Mouse (Mus musculus) midbrain, embryonic 10.5 days (tissue): ENCODE data around the gene Ak9. TPM values are rescaled to one million over a fixed set of nuclear protein-coding genes. Genes with fewer than 3 reads are reported as not detected.
"Not testable (repeated sequence)": the region's sequence is repeated elsewhere in the genome, so short reads cannot be mapped to it uniquely, and the experiment has no call there.

Experiments used
- DNase-seq: peaks from one replicate; pipeline ENCODE4 v3.0.0-alpha.2; 2017; ENCODE audit warnings: low spot score
- H3K27ac ChIP-seq: fragments of 300-500 bp; sonication (generic); replicated peaks from 2 replicates; pipeline ENCODE4 v1.5.1; 2016; ENCODE audit warnings: mild to moderate bottlenecking
- H3K27me3 ChIP-seq: fragments of 300-500 bp; sonication (generic); 2 replicates; pipeline ENCODE4 v1.6.1; 2016; ENCODE audit warnings: low read depth, mild to moderate bottlenecking; ENCODE audit not compliant: poor library complexity, severe bottlenecking
- H3K36me3 ChIP-seq: fragments of 300-500 bp; sonication (generic); 2 replicates; pipeline ENCODE4 v1.6.1; 2016; ENCODE audit warnings: mild to moderate bottlenecking, moderate library complexity
- H3K4me1 ChIP-seq: fragments of 300-500 bp; sonication (generic); 2 replicates; pipeline ENCODE4 v1.6.1; 2016
- H3K4me3 ChIP-seq: fragments of 300-500 bp; sonication (generic); 2 replicates; pipeline ENCODE4 v1.5.1; 2016; ENCODE audit warnings: mild to moderate bottlenecking, moderate library complexity
- H3K9me3 ChIP-seq: fragments of 300-500 bp; sonication (generic); replicated peaks from 2 replicates; pipeline ENCODE4 v1.6.1; 2016; ENCODE audit warnings: mild to moderate bottlenecking
- WGBS: fragments of 180-500 bp; shearing (Covaris S2); methylation state at CpG from one replicate; pipeline ENCODE4 v1.1.7; 2016; 5-methylcytosine and 5-hydroxymethylcytosine counted together
- polyA plus RNA-seq: library from polyadenylated mRNA; unstranded; fragments of >200 nt; fragmentation: Nextera tagmentation; extraction: Ambion mirVana; gene quantifications from 2 replicates; pipeline ENCODE4 v1.2.1, GENCODE M21; 2016

The Ak9 gene
- polyA plus RNA-seq, 1 experiment from 2014 or later = 0.04 TPM

DNA sequence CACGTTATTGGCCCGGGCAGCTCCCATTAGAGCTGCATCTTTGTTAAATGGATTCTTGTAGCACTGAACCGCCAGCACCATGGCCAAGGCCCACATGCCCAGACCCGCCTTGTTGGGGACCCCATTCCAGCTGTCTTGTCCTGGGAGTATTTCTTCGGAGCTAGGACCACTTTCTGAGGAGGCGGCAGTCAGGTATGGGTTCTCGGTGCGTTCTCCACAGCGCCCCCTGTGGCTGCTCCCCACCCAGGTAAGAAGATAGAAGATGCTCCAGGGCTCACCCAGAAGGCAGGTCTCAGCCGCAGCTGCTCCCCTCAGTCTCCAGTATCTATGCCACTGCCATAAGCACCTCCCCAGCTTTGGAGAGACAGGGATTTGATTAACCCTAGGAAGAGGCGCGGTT lies 76.7 kb downstream of the Ak9 start:
- no peaks in the 10 kb centered on the region; the same call in 1 of the 2 replicates for H3K4me1 ChIP-seq
- H3K36me3 ChIP-seq = no peaks in the 10 kb centered on the region
- H3K27me3 ChIP-seq = no peaks in the 10 kb centered on the region
- H3K9me3 ChIP-seq = no peaks in the 10 kb centered on the region
- DNase-seq = no peak
- H3K27ac ChIP-seq = no peak overlapping the region
- no peak overlapping the region for H3K4me3 ChIP-seq
- 74% methylated on average over 12 of the region's 12 CpGs for WGBS

- H3K27me3 ChIP-seq = no peaks in the 10 kb centered on the region
- H3K9me3 ChIP-seq = no peaks in the 10 kb centered on the region
- 83% methylated on average over 15 of the region's 15 CpGs for WGBS
- no peak overlapping the region for H3K27ac ChIP-seq
- H3K36me3 ChIP-seq = no peaks in the 10 kb centered on the region
- H3K4me3 ChIP-seq = no peak overlapping the region
- H3K4me1 ChIP-seq = no peaks in the 10 kb centered on the region
- DNase-seq = no peak
These were observed 81.9 kb downstream of the Ak9 start for GRCm38 (mm10) chr10:41385506-41386221.

- Histone ChIP-seq H3K4me1 (no peaks in the 10 kb centered on the region), H3K9me3 (no peaks in the 10 kb centered on the region), H3K27ac (no peak overlapping the region), H3K27me3 (no peaks in the 10 kb centered on the region), H3K36me3 (no peaks in the 10 kb centered on the region), H3K4me3 (no peak overlapping the region)
- no peak for DNase-seq
- 63% methylated on average over 2 of the region's 2 CpGs for WGBS
These were observed 89.8 kb downstream of the Ak9 start for GRCm38 (mm10) chr10:41393555-41393954.

- H3K27me3 ChIP-seq = no peaks in the 10 kb centered on the region
- H3K36me3 ChIP-seq = no peaks in the 10 kb centered on the region
- H3K9me3 ChIP-seq = no peaks in the 10 kb centered on the region
- H3K4me1 ChIP-seq = no peaks in the 10 kb centered on the region
- no peak overlapping the region for H3K27ac ChIP-seq
- WGBS = 92% methylated on average over 3 of the region's 3 CpGs
- no peak for DNase-seq
- no peak overlapping the region for H3K4me3 ChIP-seq
These were observed 97.3 kb downstream of the Ak9 start for GRCm38 (mm10) chr10:41401097-41401496.

DNA sequence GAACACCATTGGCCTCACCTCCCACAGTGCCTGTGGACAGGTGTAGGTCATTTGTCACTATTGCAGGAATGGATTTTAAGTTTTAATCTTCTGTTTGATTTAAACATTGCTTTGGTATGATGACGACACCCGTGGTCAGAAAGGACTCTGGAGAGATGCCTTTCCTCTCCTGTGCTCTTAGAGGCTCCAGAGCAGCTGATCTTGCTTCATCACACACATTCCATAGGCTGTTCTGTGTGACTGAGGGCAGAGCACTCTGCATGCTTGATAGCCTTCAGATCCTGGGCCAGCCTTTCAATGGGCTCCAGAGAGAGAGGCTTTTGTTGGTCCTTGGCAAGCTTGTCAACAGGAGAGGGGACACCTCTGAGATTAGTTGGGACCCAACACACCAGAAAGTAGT lies 99.6 kb downstream of the Ak9 start:
- 81% methylated on average over 2 of the region's 2 CpGs for WGBS
- Histone ChIP-seq H3K27me3 (no peaks in the 10 kb centered on the region), H3K4me1 (no peaks in the 10 kb centered on the region), H3K27ac (no peak overlapping the region), H3K4me3 (no peak overlapping the region), H3K36me3 (no peaks in the 10 kb centered on the region), H3K9me3 (no peaks in the 10 kb centered on the region)
- DNase-seq = no peak

DNA sequence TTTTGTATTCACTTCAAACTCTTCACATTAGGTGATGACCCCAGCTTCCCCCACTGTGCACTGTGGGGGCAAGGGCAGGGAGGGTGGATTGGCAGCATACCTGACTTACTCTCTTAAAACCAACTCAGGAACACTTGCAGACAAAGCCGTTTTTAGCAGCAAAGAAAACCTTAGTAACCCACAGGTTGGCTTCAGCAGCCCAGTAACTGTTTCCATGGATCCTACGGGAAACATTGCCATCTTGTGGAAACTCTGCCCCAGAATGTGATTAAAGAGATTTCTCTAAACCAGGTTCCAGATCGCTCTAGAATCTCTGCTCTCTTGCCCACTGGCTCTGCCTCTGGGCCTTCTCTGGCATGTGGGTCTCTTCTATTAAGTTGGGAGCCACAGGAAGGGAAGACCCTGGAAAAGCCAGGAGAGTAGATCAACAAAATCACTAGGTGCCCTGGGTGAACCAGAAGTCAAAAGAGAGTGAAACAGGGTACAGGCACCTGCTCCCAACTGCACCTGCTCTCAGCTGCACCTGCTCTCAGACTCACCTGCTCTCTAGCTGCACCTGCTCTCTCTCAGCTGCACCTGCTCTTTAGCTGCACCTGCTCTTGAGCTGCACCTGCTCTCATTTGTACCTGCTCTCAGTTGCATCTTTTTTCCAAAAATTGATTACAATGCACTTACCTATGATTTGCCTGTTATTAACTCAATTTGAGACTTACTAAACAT lies 100.3 kb downstream of the Ak9 start:
- DNase-seq = no peak
- Histone ChIP-seq H3K36me3 (no peaks in the 10 kb centered on the region), H3K27me3 (no peaks in the 10 kb centered on the region), H3K4me3 (no peak overlapping the region), H3K4me1 (no peaks in the 10 kb centered on the region), H3K9me3 (no peaks in the 10 kb centered on the region), H3K27ac (no peak overlapping the region)
- 50% methylated on average over 3 of the region's 3 CpGs for WGBS

DNA sequence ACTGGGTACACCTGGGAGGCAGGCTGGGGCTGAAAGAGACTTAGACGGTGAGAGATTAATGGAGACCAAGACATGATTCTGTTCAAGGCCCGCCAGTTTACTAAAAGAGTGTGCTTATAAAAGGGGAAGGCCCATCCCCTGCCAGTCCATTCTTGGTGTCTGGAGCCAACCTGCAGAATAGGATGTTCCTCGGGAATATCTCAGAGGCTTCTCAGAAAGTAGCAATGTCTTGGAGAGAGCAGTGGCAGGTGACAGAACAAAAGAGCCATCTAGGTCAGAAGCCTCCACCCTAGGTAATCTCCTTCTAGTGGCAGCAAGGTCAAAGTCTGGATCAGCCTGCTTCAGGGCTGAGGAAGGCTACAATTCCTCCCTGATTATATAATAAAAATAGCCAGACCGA lies 106.4 kb downstream of the Ak9 start:
- DNase-seq, H3K27me3 ChIP-seq, H3K4me1 ChIP-seq, H3K27ac ChIP-seq, H3K4me3 ChIP-seq, H3K36me3 ChIP-seq: not testable (repeated sequence)
- peaks cover 22% of the 10 kb centered on the region; the same call in 1 of the 2 replicates for H3K9me3 ChIP-seq
- WGBS = 92% methylated on average over 4 of the region's 4 CpGs

DNA sequence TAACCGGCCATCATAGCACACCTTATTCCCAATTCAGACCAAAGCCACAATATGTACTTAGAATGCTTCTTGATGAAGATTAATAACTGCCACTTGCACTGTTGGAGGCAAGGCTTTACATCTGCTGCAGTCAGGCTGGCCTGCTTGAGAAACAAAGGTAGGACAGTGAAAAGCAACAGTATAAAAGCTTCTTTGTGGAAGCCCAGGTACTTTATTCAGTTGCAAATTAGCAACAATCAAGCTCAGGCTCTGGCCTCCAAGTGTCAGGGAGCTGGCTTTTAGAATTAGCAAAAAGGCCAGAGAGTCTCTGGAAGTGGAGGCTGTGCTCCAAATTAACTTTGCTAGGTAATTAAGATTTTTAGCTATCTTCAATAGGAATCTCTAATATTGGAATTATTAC lies 107.0 kb downstream of the Ak9 start:
- not testable (repeated sequence) for H3K4me1 ChIP-seq, H3K36me3 ChIP-seq
- 92% methylated on average over 1 of the region's 1 CpGs for WGBS

DNA sequence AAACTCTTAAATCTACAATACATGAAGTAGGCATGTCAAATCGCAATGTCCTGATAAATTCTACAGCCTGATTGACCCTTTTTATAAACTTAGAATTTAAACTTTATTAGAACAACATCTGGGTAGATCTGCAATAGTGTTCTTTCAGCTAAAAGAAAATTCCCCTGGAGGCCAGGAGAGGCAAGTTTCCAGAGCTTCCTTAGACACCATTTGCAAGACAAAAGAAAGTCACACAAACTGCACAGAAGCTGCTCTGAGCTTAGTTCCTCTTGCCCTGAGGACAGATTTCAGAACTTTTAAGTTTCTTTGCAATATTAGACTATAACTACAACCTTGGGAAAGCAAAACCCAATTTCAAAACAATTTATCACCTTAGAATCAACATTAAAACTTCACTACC lies 109.7 kb downstream of the Ak9 start:
- WGBS = 84% methylated on average over 1 of the region's 1 CpGs
- H3K4me3 ChIP-seq, H3K27me3 ChIP-seq, H3K27ac ChIP-seq, H3K4me1 ChIP-seq, H3K36me3 ChIP-seq, DNase-seq: not testable (repeated sequence)
- peaks cover 40% of the 10 kb centered on the region; the same call in 1 of the 2 replicates for H3K9me3 ChIP-seq

More for the DNA sequence above, 107.0 kb downstream of the Ak9 start:
- H3K4me3 ChIP-seq, DNase-seq, H3K27ac ChIP-seq, H3K27me3 ChIP-seq: not testable (repeated sequence)
- H3K9me3 ChIP-seq = peaks cover 28% of the 10 kb centered on the region; the same call in 1 of the 2 replicates

DNA sequence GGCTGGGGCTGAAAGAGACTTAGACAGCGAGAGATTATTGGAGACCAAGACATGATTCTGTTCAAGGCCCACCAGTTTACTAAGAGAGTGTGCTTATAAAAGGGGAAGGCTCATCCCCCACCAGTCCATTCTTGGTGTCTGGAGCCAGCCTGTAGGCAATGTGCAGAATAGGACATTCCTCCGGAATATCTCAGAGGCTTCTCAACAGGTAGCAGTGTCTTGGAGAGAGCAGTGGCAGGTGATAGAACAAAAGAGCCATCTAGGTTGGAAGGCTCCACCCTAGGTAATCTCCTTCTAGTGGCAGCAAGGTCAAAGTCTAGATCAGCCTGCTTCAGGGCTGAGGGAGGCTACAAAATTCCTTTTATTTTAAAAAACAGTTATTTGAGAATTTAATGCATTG lies 111.6 kb downstream of the Ak9 start:
- H3K9me3 ChIP-seq = peaks cover 32% of the 10 kb centered on the region; the same call in 1 of the 2 replicates
- not testable (repeated sequence) for H3K27ac ChIP-seq, H3K36me3 ChIP-seq, H3K4me3 ChIP-seq, DNase-seq, H3K4me1 ChIP-seq, H3K27me3 ChIP-seq
- WGBS = 93% methylated on average over 2 of the region's 2 CpGs

DNA sequence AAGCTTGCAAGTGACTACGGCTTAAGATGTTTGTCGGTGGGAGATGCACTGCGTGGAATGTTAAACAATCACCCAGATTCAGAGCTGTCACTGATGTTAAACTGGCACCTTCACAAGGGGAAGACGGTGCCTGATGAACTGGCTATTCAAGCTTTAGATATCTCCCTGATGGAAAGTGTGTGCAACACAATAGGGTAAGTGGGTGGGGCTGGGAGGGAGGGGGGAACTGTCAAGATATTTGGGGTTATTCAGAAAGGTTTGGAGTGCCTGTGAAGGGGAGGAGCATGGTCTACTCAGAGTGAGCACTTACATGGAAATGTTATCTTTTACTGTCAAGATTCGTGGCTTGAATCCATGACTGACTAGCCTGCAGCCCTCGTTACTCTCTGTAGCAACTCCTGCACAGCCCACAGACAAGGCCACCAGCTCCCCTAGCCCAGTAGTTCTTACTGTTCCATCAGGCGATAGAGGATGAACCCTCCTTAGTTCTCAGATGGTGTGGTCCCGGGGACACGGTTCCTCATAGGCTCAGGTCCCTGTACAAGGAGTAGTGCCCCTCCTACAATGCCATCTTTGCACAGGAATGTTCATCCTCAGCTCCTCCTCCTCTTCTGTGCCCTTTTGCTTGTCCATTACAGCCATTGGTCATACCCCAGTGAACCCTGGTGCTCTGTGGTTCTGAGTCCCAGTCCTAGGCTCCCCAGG lies 116.9 kb downstream of the Ak9 start:
- DNase-seq = no peak
- Histone ChIP-seq H3K9me3 (peaks cover 14% of the 10 kb centered on the region; the same call in 1 of the 2 replicates), H3K4me1 (no peaks in the 10 kb centered on the region), H3K27me3 (no peaks in the 10 kb centered on the region), H3K36me3 (no peaks in the 10 kb centered on the region), H3K27ac (no peak overlapping the region), H3K4me3 (no peak overlapping the region)
- 85% methylated on average over 9 of the region's 9 CpGs for WGBS

DNA sequence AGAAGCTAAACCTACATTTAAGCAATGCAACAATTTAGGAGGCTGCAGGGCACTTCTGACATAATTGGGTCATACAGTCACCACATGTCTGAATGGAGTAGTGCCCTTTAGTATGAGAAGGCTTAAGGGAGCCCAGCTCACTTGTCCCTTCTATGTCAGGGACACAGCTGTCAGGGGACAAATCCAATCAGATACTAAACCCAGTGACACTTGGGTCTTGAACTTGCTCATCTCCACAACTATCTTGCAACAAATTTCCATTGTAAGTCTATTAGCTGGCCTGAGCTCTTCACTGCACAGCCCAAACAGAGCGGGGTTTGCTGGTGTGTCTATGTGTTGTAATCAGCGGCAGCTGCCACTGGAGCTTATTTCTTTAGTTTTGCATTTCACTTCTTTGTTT lies 119.9 kb downstream of the Ak9 start:
- Histone ChIP-seq H3K27ac (no peak overlapping the region), H3K9me3 (no peaks in the 10 kb centered on the region), H3K27me3 (no peaks in the 10 kb centered on the region), H3K4me1 (peaks cover 6% of the 10 kb centered on the region; the same call in 1 of the 2 replicates), H3K36me3 (no peaks in the 10 kb centered on the region), H3K4me3 (no peak overlapping the region)
- WGBS = 95% methylated on average over 2 of the region's 2 CpGs
- DNase-seq = no peak

- H3K36me3 ChIP-seq = no peaks in the 10 kb centered on the region
- WGBS = 66% methylated on average over 6 of the region's 6 CpGs
These were observed 122.6 kb downstream of the Ak9 start for GRCm38 (mm10) chr10:41426368-41426767.

More at GRCm38 (mm10) chr10:41426368-41426767, 122.6 kb downstream of the Ak9 start:
- Histone ChIP-seq H3K4me3 (no peak overlapping the region), H3K9me3 (no peaks in the 10 kb centered on the region), H3K4me1 (peaks cover 6% of the 10 kb centered on the region; the same call in 1 of the 2 replicates), H3K27ac (no peak overlapping the region), H3K27me3 (no peaks in the 10 kb centered on the region)
- DNase-seq = no peak
